Mouse (Mus musculus) megakaryocyte, embryonic 14.5 days (primary cell): ENCODE measurements around the gene Psmb10. TPM values are rescaled to one million over a fixed set of nuclear protein-coding genes. Genes with fewer than 3 reads are reported as not detected.

Experiments used
- H3K27me3 ChIP-seq: replicated peaks from 2 replicates; pipeline ENCODE3; 2012; ENCODE audit warnings: inconsistent platforms
- H3K36me3 ChIP-seq: replicated peaks from 2 replicates; pipeline ENCODE3; 2012; ENCODE audit warnings: low read length, inconsistent platforms, mixed read lengths
- H3K4me1 ChIP-seq: 2 replicates; pipeline ENCODE4 v1.6.1; 2012; ENCODE audit warnings: inconsistent platforms
- H3K4me3 ChIP-seq: replicated peaks from 2 replicates; pipeline ENCODE3; 2012; ENCODE audit warnings: moderate library complexity, mild to moderate bottlenecking, inconsistent platforms
- H3K9me3 ChIP-seq: 2 replicates; pipeline ENCODE4 v1.6.1; 2012; ENCODE audit warnings: inconsistent platforms
- FLI1 ChIP-seq: IDR thresholded peaks from 2 replicates; pipeline ENCODE4 v1.6.1; 2012; ENCODE audit warnings: low read length, inconsistent platforms, mixed read lengths
- GATA1 ChIP-seq: IDR thresholded peaks from 3 replicates; pipeline ENCODE4 v1.6.1; 2012; ENCODE audit warnings: mixed read lengths, low read length, inconsistent platforms, borderline replicate concordance
- polyA plus RNA-seq: library from polyadenylated mRNA; stranded (reverse); fragments of >175 nt; gene quantifications from 2 replicates; pipeline ENCODE4 v1.2.3, GENCODE M21; 2012; ENCODE audit warnings: low replicate concordance; ENCODE audit not compliant: insufficient read depth

Gene Psmb10
- polyA plus RNA-seq, 1 experiment = 341 TPM

GRCm38 (mm10) chr8:105937496-105938305 lies 543 bp downstream of the Psmb10 start:
- TF ChIP-seq GATA1 = no peak
- no peak for TF ChIP-seq FLI1
- Histone ChIP-seq H3K27me3 (no peaks in the 10 kb centered on the region), H3K4me3 (peak overlapping the region; percentile 100), H3K4me1 (peaks cover 64% of the 10 kb centered on the region), H3K9me3 (no peaks in the 10 kb centered on the region), H3K36me3 (peaks cover 45% of the 10 kb centered on the region)

GRCm38 (mm10) chr8:105936866-105937475 lies 1.3 kb downstream of the Psmb10 start:
- H3K9me3 ChIP-seq = no peaks in the 10 kb centered on the region
- no peak for TF ChIP-seq FLI1
- no peak for TF ChIP-seq GATA1
- peaks cover 49% of the 10 kb centered on the region for H3K36me3 ChIP-seq
- peaks cover 67% of the 10 kb centered on the region for H3K4me1 ChIP-seq
- H3K4me3 ChIP-seq = peak overlapping the region; percentile 100
- H3K27me3 ChIP-seq = no peaks in the 10 kb centered on the region

GRCm38 (mm10) chr8:105935863-105936603 lies 2.2 kb downstream of the Psmb10 start:
- TF ChIP-seq GATA1 = no peak
- TF ChIP-seq FLI1 = no peak
- H3K4me1 ChIP-seq = peaks cover 70% of the 10 kb centered on the region
- H3K4me3 ChIP-seq = peak overlapping the region; percentile 100
- peaks cover 54% of the 10 kb centered on the region for H3K36me3 ChIP-seq
- H3K27me3 ChIP-seq = no peaks in the 10 kb centered on the region
- no peaks in the 10 kb centered on the region for H3K9me3 ChIP-seq

- H3K9me3 ChIP-seq = no peaks in the 10 kb centered on the region
- peak overlapping the region; percentile 60 for H3K4me3 ChIP-seq
- no peaks in the 10 kb centered on the region for H3K27me3 ChIP-seq
- H3K4me1 ChIP-seq = peaks cover 78% of the 10 kb centered on the region
- H3K36me3 ChIP-seq = peaks cover 63% of the 10 kb centered on the region
- TF ChIP-seq FLI1 = no peak
- no peak for TF ChIP-seq GATA1
Observed at GRCm38 (mm10) chr8:105935105-105935504, 3.1 kb downstream of the Psmb10 start.

- TF ChIP-seq GATA1 = no peak
- TF ChIP-seq FLI1 = no peak
- no peaks in the 10 kb centered on the region for H3K9me3 ChIP-seq
- H3K27me3 ChIP-seq = no peaks in the 10 kb centered on the region
- H3K4me3 ChIP-seq = no peak within 1 kb of the TSS
- H3K36me3 ChIP-seq = peaks cover 76% of the 10 kb centered on the region
- peaks cover 68% of the 10 kb centered on the region for H3K4me1 ChIP-seq
Observed at GRCm38 (mm10) chr8:105933762-105934161, 4.5 kb downstream of the Psmb10 start, which contains the start of gene Ctrl. TSS of gene Ctrl (minus strand) at chr8:105933862.

- H3K9me3 ChIP-seq = no peaks in the 10 kb centered on the region
- H3K36me3 ChIP-seq = peaks cover 83% of the 10 kb centered on the region
- H3K27me3 ChIP-seq = no peaks in the 10 kb centered on the region
- no peak for TF ChIP-seq FLI1
- no peak for TF ChIP-seq GATA1
- peaks cover 60% of the 10 kb centered on the region for H3K4me1 ChIP-seq
- no peak overlapping the region for H3K4me3 ChIP-seq
Observed at GRCm38 (mm10) chr8:105932525-105932924, 5.7 kb downstream of the Psmb10 start.

- no peak overlapping the region for H3K4me3 ChIP-seq
- peaks cover 91% of the 10 kb centered on the region for H3K36me3 ChIP-seq
- peaks cover 54% of the 10 kb centered on the region for H3K4me1 ChIP-seq
- H3K27me3 ChIP-seq = no peaks in the 10 kb centered on the region
- no peaks in the 10 kb centered on the region for H3K9me3 ChIP-seq
- TF ChIP-seq GATA1 = no peak
- TF ChIP-seq FLI1 = no peak
Observed at GRCm38 (mm10) chr8:105931271-105931670, 7.0 kb downstream of the Psmb10 start.

GRCm38 (mm10) chr8:105930602-105931001 lies 7.6 kb downstream of the Psmb10 start:
- TF ChIP-seq FLI1 (no peak), GATA1 (no peak)
- no peak overlapping the region for H3K4me3 ChIP-seq
- peaks cover 91% of the 10 kb centered on the region for H3K36me3 ChIP-seq
- H3K4me1 ChIP-seq = peaks cover 47% of the 10 kb centered on the region
- no peaks in the 10 kb centered on the region for H3K9me3 ChIP-seq
- no peaks in the 10 kb centered on the region for H3K27me3 ChIP-seq

GRCm38 (mm10) chr8:105925123-105925522 lies 13.1 kb downstream of the Psmb10 start:
- Histone ChIP-seq H3K4me3 (no peak overlapping the region), H3K36me3 (peaks cover 73% of the 10 kb centered on the region), H3K27me3 (no peaks in the 10 kb centered on the region), H3K4me1 (peaks cover 52% of the 10 kb centered on the region), H3K9me3 (no peaks in the 10 kb centered on the region)
- TF ChIP-seq FLI1 (no peak), GATA1 (no peak)
